Mouse (Mus musculus): ENCODE measurements around the gene Krt27. TPM values are rescaled to one million over a fixed set of nuclear protein-coding genes. Genes with fewer than 3 reads are reported as not detected.

Krt27 gene
- polyA plus RNA-seq, 1 experiment = not detected

GRCm38 (mm10) chr11:99369853-99370451 lies 19.0 kb upstream of the Krt27 start:
- Histone ChIP-seq H3K4me3 (ENCODE audit: low read depth, low read length) (no peak overlapping the region), H3K4me1 (ENCODE audit: control insufficient read depth, insufficient read depth, insufficient read length, low read length) (no peaks in the 10 kb centered on the region), H3K27me3 (ENCODE audit: control insufficient read depth, insufficient read depth, low read length) (peaks cover 7% of the 10 kb centered on the region), H3K36me3 (ENCODE audit: control insufficient read depth, insufficient read depth, low read length) (no peaks in the 10 kb centered on the region), H3K27ac (ENCODE audit: insufficient read depth, low read depth, low read length) (no peak overlapping the region)
- TF ChIP-seq CTCF (IDR thresholded peaks at IDR 0.05; ENCODE audit: extremely low read depth, insufficient read length, insufficient replicate concordance, low read depth, low read length) = no peak
- TF ChIP-seq POLR2A (IDR thresholded peaks at IDR 0.05; ENCODE audit: low read depth, low read length) = no peak
- WGBS = 81% methylated on average over 8 of the region's 8 CpGs

DNA sequence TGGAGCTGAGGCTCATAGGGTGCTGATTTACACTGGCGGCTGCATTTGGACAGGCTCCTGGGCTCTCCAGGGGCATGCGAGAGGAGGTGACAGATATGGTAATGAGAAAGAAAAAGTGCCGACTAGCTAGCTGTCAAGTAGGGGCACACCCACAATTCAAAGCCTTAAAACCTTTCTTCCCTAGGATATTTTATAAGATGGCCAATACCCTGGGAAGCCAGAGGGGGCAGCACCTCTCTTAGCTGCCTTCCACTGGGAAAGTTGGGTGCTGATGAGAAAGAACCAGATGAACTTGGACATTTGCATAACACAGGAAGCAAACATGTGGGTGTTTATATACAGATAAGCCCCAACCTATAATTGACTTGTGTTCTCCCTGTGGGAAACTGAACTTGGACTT lies 18.3 kb upstream of the Krt27 start:
- H3K4me1 ChIP-seq (ENCODE audit: control insufficient read depth, insufficient read depth, insufficient read length, low read length) = no peaks in the 10 kb centered on the region
- TF ChIP-seq POLR2A (IDR thresholded peaks at IDR 0.05; ENCODE audit: low read depth, low read length) (no peak), CTCF (IDR thresholded peaks at IDR 0.05; ENCODE audit: extremely low read depth, insufficient read length, insufficient replicate concordance, low read depth, low read length) (peak; percentile 48; the same call in 1 of the 2 replicates)
- H3K27me3 ChIP-seq (ENCODE audit: control insufficient read depth, insufficient read depth, low read length) = peaks cover 7% of the 10 kb centered on the region
- no peaks in the 10 kb centered on the region for H3K36me3 ChIP-seq (ENCODE audit: control insufficient read depth, insufficient read depth, low read length)
- H3K27ac ChIP-seq (ENCODE audit: insufficient read depth, low read depth, low read length) = no peak overlapping the region
- no peak overlapping the region for H3K4me3 ChIP-seq (ENCODE audit: low read depth, low read length)
- WGBS = 5% methylated on average over 3 of the region's 3 CpGs

DNA sequence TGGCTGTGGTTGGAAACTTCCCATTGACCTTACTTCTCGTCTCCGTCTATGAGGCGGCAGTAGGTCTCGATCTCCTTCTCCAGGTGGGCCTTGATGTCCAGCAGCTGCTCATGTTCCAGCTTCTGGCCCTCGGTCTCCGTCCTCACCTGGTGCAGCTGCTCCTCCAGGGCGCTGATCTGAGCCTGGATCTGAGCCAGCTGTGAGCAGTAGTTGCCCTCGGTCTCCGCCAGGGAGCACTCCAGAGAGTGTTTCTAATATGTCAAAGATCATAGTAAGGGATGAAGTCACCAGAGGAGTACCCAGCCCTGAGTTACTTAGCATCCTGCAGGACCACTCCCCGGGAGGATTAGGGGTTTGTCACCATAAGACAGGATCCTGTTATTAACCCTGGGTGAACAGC lies 15.9 kb upstream of the Krt27 start:
- Histone ChIP-seq H3K27ac (ENCODE audit: insufficient read depth, low read depth, low read length) (no peak overlapping the region), H3K4me1 (ENCODE audit: control insufficient read depth, insufficient read depth, insufficient read length, low read length) (no peaks in the 10 kb centered on the region), H3K4me3 (ENCODE audit: low read depth, low read length) (no peak overlapping the region), H3K27me3 (ENCODE audit: control insufficient read depth, insufficient read depth, low read length) (peaks cover 4% of the 10 kb centered on the region), H3K36me3 (ENCODE audit: control insufficient read depth, insufficient read depth, low read length) (no peaks in the 10 kb centered on the region)
- 34% methylated on average over 10 of the region's 10 CpGs for WGBS
- TF ChIP-seq CTCF (IDR thresholded peaks at IDR 0.05; ENCODE audit: extremely low read depth, insufficient read length, insufficient replicate concordance, low read depth, low read length) (no peak), POLR2A (IDR thresholded peaks at IDR 0.05; ENCODE audit: low read depth, low read length) (no peak)

- peak; percentile 30; the same call in 1 of the 2 replicates for TF ChIP-seq CTCF (IDR thresholded peaks at IDR 0.05; ENCODE audit: extremely low read depth, insufficient read length, insufficient replicate concordance, low read depth, low read length)
- TF ChIP-seq POLR2A (IDR thresholded peaks at IDR 0.05; ENCODE audit: low read depth, low read length) = no peak
- no peak overlapping the region for H3K27ac ChIP-seq (ENCODE audit: insufficient read depth, low read depth, low read length)
- H3K36me3 ChIP-seq (ENCODE audit: control insufficient read depth, insufficient read depth, low read length) = no peaks in the 10 kb centered on the region
- H3K27me3 ChIP-seq (ENCODE audit: control insufficient read depth, insufficient read depth, low read length) = peaks cover 2% of the 10 kb centered on the region; the same call in 1 of the 2 replicates
- no peaks in the 10 kb centered on the region for H3K4me1 ChIP-seq (ENCODE audit: control insufficient read depth, insufficient read depth, insufficient read length, low read length)
- no peak overlapping the region for H3K4me3 ChIP-seq (ENCODE audit: low read depth, low read length)
- WGBS = 17% methylated on average over 9 of the region's 9 CpGs
These were observed 13.5 kb upstream of the Krt27 start for GRCm38 (mm10) chr11:99364412-99364811.

GRCm38 (mm10) chr11:99361423-99361822 lies 10.5 kb upstream of the Krt27 start:
- peaks cover 2% of the 10 kb centered on the region; the same call in 1 of the 2 replicates for H3K27me3 ChIP-seq (ENCODE audit: control insufficient read depth, insufficient read depth, low read length)
- H3K4me3 ChIP-seq (ENCODE audit: low read depth, low read length) = no peak overlapping the region
- no peaks in the 10 kb centered on the region for H3K36me3 ChIP-seq (ENCODE audit: control insufficient read depth, insufficient read depth, low read length)
- no peak for TF ChIP-seq CTCF (IDR thresholded peaks at IDR 0.05; ENCODE audit: extremely low read depth, insufficient read length, insufficient replicate concordance, low read depth, low read length)
- TF ChIP-seq POLR2A (IDR thresholded peaks at IDR 0.05; ENCODE audit: low read depth, low read length) = no peak
- H3K4me1 ChIP-seq (ENCODE audit: control insufficient read depth, insufficient read depth, insufficient read length, low read length) = no peaks in the 10 kb centered on the region
- 60% methylated on average over 8 of the region's 8 CpGs for WGBS
- no peak overlapping the region for H3K27ac ChIP-seq (ENCODE audit: insufficient read depth, low read depth, low read length)

DNA sequence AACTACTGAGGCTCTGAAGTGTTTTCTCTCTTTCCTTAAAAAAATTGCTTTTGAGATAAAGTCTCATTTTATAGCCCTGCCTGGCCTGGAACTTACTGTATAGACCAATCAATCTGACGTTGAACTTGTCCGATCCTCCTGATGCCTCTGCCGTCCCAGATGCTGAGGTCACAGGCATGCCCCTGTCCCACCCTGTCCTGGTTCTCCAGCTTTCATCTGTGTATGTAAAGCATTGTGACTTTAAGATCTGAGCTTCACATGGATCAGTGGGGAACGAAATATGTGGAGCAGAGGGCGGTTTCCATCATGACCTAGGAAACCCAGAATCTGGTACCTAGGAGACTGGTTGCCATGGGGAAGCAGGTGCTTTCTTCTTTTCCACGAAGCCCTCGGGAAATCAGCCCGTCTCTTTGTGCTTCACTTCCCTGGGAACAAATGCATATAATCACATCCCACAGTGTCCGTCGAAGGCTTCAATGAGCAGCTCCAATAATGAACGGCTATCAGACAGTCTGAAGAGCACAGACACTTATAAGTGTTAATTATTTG lies 11.5 kb downstream of the Krt27 start:
- Histone ChIP-seq H3K27me3 (ENCODE audit: control insufficient read depth, insufficient read depth, low read length) (no peaks in the 10 kb centered on the region), H3K4me3 (ENCODE audit: low read depth, low read length) (no peak overlapping the region), H3K27ac (ENCODE audit: insufficient read depth, low read depth, low read length) (no peak overlapping the region), H3K4me1 (ENCODE audit: control insufficient read depth, insufficient read depth, insufficient read length, low read length) (no peaks in the 10 kb centered on the region), H3K36me3 (ENCODE audit: control insufficient read depth, insufficient read depth, low read length) (no peaks in the 10 kb centered on the region)
- TF ChIP-seq CTCF (IDR thresholded peaks at IDR 0.05; ENCODE audit: extremely low read depth, insufficient read length, insufficient replicate concordance, low read depth, low read length) = no peak
- WGBS = 70% methylated on average over 11 of the region's 11 CpGs

- no peaks in the 10 kb centered on the region for H3K27me3 ChIP-seq (ENCODE audit: control insufficient read depth, insufficient read depth, low read length)
- TF ChIP-seq CTCF (IDR thresholded peaks at IDR 0.05; ENCODE audit: extremely low read depth, insufficient read length, insufficient replicate concordance, low read depth, low read length) (no peak), POLR2A (IDR thresholded peaks at IDR 0.05; ENCODE audit: low read depth, low read length) (no peak)
- no peaks in the 10 kb centered on the region for H3K4me1 ChIP-seq (ENCODE audit: control insufficient read depth, insufficient read depth, insufficient read length, low read length)
- H3K36me3 ChIP-seq (ENCODE audit: control insufficient read depth, insufficient read depth, low read length) = no peaks in the 10 kb centered on the region
- H3K4me3 ChIP-seq (ENCODE audit: low read depth, low read length) = no peak within 1 kb of the TSS
- H3K27ac ChIP-seq (ENCODE audit: insufficient read depth, low read depth, low read length) = no peak within 1 kb of the TSS
- 93% methylated on average over 11 of the region's 11 CpGs for WGBS
These were observed 13.0 kb downstream of the Krt27 start, which contains the start of gene Krt26 for GRCm38 (mm10) chr11:99337866-99338265. Gene Krt26, minus strand, starts transcription at chr11:99337966.
